Mouse (Mus musculus) left cerebral cortex, adult 18-20 months (tissue): ENCODE data around the gene Scgb1a1. TPM values are rescaled to one million over a fixed set of nuclear protein-coding genes. Genes with fewer than 3 reads are reported as not detected.
"Not testable (repeated sequence)": the region's sequence is repeated elsewhere in the genome, so short reads cannot be mapped to it uniquely, and the experiment has no call there.

ENCODE experiments used
- DNase-seq, 2 experiments: peaks; one replicate each; pipeline ENCODE4 v3.0.0; 2021 to 2022; ENCODE audit warnings: low spot score in 2 of 2, mixed read lengths in 1 of 2
- long read RNA-seq, 2 experiments: library from polyadenylated mRNA; stranded (forward); transcript quantifications; one replicate each; pipeline ENCODE4 v2.0.0; 2021
- total RNA-seq, 2 experiments: library from RNA; stranded (reverse); gene quantifications; 2 replicates each; pipeline ENCODE4 v1.2.3; 2021

Gene Scgb1a1
- not detected for total RNA-seq
- long read RNA-seq, experiment 1, result 0 reads
- long read RNA-seq, experiment 2, result 0 reads

DNA sequence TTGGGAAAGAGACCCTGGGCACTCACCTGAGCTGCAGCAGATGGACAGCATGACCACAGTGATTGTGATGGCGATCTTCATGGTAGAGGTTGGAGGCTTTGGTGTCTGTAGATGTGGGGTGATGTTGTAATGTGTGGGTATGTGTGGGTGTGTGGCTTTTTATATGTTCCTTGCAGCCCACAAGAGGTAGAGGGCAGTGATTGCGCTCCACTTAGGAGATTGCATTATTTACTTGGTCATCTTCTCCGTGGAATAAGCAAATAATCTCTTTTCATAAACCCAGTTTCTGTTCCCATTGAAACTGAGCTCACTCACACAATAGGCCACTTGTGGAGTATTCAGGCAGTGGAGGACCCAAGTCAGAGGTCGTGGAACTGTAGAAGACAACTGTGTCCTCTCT is at the start of gene Scgb1a1:
Scgb1a1 (minus strand) TSS at position 138 of the 400 bp plus-strand sequence.
- DNase-seq, result no peak

DNA sequence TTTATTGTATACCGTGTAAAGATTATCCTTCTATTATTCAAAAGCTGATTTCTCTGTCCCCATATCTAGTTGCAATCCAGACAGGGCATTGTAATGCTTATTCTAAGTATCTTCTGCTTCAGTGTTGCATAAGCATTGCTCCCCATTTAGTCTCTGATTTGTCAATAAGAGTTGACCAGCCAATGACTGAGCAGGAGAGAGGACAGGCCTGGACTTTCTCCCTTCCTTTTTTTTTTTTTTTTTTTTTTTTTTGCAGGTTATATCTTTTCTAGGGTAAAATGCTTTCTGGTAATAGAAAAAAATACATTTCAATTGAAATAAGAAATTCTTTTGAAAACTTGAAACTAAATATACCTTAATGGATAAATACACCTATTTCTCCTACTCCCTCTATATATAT is 49.4 kb upstream of the Scgb1a1 start:
- no peak for DNase-seq

DNA sequence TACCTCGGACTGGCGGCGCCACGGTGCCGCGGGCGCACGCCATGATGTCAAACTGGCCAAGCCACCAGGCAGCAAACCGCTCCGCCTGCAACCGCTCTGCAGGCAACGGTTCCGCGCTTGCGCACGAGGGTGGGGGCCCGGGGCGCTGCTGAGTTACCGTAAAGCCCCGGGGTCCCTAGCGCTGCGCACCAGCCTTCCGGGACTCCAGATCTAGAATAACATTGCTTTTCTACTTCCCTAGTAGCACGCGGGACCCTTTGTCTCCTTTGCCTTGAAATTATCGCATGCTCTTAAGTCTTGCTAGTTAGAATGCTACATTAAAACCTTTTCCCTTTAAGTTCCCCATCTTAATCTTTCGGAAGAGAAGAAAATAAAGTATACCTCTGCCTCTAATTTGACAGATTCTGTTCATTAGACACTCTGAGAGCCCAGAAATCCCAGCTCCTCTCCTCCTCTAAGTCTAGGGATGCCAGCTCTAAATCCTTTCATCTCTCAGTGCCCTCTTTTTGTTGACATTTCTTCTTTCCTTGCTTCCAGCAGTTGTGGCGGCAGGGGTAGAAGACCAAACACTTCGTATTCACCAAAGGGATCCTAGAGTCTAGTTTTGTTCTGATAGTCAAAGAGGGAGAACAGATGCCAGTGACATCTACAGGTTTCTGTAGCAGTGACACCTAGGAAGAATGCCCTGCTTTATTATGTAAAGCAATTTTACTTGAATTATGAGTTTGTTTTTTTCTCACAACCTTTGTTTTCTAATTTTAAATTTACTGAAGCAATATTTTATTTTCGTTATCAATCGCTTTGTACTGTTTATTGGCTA is 48.0 kb upstream of the Scgb1a1 start, which contains the start of gene Asrgl1:
Asrgl1 (minus strand) TSS at position 125 of the 820 bp plus-strand sequence.
- peak; percentile 93 to 94 for DNase-seq

DNA sequence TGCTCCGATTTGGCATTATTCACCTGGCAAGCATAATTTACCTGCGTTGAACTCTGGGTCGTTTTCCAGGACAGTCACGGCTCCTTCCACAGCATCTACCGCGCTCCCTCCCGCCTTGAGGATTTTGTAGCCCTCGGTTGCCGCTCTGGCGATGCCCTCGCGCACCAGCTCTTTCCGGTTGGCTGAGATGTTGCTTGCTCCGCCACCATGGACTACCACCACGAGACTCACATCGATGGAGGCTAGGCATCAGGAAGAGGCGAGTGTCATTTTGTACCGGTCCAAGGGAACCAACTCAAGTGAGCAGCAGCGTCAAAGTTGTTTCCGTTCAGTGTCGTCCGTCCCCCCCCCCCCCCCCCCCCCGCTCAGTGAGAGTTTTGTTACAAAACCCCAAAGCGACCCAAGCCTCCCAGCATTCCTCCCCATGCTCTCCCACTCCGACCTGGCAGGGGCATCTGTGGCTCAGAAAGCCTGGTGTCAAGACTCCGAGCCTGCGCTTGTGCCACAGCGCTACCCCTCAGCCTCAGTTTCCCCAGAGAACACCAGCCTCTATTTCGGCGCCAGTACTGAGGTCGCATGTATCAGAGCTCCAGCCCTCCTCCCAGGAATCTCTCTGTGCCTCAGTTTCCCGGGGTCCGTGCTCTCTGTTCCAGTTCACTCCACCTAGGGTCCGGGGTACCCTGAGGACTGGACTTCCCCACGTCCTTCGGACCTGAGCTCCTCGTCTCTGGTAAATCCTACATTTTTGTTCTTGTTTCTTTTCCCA is 47.2 kb upstream of the Scgb1a1 start:
- DNase-seq, result peak; percentile 29 to 33

DNA sequence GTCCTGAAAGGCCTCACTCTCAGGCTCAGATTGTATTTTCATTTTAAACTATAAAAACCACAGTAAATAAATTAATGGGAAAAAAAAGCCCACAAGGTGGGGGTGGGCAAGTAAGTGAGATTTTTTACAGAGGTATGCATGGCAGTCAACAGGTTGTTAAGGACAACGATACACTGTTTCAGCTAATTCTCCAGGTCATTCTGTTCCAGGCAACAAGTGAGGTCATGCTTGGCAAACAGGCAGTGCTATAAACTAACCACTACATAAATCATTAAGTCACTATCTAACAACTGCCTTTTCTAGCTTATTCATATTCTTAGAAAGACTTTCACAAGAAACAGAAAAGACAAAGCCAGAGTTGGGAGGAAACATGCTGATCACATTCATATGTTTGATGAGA is 42.2 kb upstream of the Scgb1a1 start:
- no peak for DNase-seq

DNA sequence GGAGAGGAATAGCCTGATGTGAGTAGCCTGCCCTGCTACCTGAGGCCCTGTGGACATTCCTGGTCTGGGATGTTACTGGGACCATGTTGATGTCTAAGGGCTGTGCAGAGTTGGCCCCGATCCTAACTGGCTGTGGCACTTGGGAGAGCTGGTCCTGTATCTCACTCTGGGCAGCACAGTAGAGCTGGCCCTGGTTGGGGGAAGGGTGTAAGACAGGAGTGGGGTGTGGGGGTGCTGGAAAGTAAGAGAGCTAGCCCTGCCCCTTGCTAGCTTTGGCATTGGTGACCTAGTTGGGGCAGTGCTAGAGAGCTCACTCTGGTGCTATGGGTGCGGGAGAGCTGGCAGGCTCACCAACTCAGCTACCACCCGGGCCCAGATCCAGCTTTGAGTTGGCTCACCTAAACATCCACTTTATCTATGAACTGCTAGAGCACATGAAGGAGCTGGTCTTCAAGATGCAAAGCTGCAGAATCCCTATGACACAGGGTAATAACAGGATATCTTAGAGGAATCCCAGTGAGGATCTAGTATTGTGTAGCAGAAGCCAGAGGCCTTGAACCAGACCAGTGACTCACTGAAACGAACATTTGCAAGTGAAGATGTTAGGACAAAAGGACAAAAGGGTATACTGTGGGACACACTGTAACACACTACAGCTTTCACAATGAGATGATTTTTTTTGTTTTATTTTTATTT is 40.9 kb upstream of the Scgb1a1 start:
- no peak for DNase-seq

DNA sequence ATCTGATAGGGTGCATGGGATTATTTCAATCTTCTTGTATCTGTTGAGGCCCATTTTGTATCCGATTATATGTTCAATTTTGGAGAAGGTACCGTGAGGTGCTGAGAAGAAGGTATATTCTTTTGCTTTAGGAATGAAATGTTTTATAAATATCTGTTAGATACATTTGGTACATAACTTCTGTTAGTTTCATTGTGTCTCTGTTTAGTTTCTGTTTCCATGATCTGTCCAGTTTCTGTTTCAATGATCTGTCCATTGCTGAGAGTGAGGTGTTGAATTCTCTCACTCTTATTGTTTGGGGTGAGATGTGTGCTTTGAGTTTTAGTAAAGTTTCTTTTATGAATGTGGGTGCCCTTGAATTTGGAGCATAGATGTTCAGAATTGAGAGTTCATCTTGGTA is 36.2 kb upstream of the Scgb1a1 start:
- DNase-seq, result not testable (repeated sequence)

DNA sequence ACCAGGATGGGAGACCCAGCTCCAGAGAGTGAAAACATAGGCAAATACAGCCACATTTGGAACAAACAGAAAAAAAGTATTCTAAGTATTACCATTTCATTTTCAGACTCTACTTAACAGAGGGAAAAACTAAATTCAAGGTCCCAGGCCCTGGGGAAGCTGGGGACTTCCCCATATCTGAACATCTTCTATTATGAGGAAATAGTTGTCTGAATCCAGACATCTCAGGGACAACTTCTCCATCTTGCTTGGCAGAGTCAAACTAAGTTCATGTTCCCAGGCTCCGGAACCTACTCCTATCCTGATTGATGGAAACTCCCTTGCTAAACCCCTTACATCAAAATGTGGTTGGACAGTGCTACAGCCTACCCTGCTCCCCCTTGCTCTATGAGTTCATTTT is 34.6 kb upstream of the Scgb1a1 start:
- no peak for DNase-seq

DNA sequence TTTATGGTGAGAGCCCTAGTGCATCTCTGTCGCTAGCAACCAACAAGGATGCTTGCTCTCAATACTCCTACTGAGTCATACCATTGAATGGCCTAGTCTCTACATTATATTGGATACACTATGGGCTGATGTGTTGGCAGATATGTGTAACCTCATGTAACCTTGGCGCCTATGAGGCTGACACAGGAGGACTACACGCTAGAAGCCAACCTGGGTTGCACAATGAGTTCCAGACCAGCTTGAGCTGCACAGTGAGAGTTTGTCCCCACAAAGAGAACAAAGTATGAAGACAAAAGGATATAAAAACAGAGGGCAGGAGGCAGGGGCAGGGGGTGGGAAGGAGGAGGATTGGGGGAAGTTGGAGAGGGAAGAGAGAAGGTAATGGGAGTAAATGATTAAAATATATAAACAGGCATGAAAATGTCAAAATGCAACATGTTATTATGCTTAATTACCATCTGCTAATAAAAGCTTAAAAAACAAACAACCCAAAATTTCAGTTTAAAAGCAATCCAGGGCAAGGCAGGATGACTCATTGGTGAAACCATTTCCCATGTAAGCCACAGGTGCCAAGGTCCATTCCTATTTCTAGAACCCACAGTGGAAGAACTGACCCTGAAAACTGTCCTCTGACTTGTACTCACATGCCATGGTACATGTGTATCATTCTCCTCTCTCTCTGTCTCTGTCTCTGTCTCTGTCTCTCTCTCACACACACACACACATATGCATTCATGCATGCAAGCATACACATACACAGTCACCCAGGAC is 32.1 kb upstream of the Scgb1a1 start:
- no peak for DNase-seq

DNA sequence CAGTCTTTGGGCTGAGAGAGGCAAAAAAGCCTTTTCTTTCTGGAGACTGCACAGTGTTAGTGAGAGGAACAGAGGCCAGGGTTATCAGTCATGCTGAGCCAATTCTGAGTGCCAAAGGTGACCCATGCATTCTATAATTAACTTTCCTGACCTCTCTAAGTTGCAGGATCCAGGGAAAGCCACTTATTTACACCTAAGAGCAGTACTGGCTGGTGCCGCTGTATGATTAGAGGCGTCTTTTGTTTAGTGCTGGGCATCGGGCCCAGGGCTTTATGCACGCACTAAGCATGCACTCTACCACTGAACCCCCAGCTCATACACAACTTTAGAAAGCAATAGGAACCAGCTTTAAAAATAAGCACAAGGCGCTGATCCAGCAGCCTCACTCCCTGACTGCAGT is 29.5 kb upstream of the Scgb1a1 start:
- no peak for DNase-seq

DNA sequence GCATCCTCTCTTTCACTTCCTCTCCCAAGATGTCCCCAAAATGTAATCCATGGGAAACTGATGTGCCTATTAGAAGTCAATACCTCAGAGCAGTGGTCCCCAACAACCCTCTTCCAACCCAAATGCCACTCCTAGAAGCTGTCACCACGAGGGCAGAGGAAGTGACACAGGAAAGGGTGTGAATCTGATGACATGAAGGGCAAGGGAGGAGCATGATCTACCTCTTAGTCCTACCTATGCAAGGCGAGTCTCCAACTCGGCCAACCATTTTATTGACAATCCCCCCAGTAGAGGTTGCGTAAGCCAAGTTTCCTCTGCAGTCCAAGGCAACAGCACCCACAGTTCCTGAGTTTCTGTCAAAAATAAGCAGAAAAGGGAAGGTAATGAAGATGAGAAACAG is 28.5 kb upstream of the Scgb1a1 start:
- no peak for DNase-seq

DNA sequence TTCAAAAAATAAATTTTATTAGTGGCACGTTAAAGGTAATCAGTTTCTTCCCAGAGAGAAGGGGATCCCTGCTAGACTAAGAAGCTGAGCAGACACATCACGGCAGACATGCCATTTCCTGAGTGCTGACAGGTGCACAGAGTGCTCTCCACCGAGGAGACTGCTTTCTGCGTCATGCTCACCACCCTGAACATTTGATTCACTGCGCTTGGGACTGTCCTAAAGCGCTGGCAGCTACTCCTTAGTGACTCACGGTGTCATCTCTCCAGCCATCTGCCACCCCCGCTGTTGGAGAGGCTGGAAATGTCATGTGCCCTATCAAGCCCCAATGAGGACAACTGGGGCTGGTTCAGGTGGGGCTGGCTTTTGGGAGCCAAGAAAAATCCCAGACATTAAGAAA is 24.3 kb upstream of the Scgb1a1 start:
- DNase-seq, result peak; percentile 18 to 24

DNA sequence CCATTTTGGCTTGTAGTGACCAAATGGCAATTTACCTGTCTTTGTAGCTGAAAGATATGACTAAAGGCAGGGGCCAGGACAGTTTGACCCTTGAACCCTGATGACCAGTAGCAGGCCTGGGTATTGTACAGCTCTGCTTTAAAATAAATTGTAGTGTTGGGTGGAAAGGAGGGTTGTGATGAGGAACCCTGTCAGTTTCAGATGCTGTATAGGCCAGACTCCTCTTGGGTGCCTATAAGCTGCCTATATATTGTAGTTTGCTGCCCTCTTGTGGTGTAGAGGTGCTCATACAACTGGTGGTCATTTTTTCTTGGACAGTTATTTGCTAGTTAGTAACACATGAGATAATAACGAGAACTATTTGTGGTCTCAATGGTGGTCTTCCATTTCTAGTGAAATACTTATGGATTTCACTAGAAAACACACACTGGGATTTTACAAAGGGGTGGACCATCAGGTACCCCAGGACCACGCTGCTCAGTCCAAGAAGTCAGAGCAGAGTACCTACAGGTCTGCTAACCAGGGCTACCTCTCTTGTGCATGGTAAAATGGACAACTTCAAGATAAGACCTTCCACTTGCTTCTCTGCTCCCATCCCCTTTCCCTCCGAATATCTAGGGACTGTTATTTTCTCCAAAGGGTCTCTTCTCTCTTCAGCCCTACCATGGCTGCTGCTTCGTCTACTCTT is 22.6 kb upstream of the Scgb1a1 start:
- peak; percentile 25 to 43 for DNase-seq

DNA sequence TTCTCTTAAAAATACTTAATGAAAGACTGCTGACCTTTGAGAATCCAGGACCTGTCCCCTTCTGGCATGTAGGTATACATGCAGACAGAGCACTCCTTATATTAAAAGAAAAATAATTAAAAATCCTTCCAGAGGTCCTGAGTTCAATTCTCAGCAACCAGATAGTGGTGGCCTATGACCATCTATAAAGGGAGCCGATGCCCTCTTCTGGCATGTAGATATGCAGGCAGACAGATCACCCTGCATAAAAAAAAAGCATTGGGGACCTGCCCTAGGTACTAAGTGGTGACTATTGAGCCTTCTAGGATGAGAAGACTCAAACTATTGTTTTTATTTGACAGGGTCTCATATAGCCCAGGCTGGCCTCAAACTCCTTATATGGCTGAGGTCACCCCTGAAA is 20.8 kb upstream of the Scgb1a1 start:
- no peak for DNase-seq

DNA sequence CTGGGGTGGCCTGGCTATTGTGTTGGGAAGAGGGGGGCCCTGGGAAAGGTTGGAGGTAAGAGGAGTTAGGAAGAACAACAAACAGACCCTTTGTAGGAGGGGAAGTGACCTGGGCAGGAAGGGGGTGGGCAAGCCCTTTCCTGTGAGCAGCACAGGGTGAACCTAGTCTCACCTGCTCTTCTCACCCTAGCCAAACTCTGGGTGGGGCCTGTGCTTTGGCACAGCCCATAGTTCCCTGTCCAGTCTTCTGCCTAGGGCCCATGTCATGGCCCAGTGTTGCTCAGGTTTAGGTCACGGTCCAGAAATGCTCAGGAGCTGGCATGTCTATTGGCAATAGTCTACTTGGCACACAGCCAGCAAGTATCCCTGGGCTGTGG is 19.6 kb upstream of the Scgb1a1 start:
- DNase-seq, result no peak

DNA sequence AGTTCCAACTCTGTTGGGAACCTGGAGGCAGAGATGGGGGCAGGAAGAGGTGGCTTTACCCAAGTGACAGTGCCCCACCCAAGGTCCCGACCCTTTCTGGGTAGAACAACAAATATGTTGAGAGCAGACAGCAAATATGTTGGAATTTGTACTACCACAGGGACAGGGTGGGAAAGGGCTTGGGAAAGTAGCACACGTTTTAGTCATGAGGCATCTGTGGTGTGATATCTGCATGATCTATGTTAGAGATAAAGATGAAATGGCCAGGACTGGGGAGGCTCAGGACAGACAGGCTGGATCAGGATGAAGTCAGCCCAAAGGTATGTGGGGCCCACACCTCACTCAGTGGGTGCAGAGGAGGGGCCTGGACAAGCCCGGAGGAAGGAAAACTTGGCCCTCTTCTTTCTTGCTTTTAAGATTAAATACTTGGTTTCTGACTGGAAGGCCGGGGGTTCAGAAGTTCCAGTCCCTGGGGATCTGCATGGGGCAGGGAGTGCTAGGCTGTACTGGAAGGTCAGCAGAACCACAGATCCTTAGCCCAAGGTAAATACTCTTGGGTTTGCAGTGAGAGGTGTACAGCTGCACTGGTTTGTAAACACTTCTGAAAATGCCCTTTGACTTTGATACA is 19.1 kb upstream of the Scgb1a1 start:
- no peak for DNase-seq

DNA sequence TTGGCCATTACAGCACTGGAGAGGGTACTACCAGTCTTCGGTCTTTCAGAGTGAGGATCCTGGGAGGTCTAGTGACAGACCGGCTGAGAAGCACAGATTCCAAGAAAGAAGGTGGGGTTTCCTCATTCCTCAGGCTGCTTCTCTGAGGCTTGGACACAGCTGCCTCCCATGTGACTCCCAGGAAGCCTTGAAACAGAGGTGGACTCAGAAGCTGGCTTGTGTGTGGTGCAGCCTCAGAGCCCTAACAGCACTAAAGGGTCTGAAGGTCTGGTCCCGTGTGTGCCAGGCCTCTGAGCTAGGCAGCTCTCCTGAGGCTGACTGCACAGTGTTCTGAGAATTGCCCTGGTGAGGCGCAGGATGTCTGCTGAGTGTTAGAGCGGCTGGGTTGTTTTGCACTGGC is 18.3 kb upstream of the Scgb1a1 start:
- no peak for DNase-seq

DNA sequence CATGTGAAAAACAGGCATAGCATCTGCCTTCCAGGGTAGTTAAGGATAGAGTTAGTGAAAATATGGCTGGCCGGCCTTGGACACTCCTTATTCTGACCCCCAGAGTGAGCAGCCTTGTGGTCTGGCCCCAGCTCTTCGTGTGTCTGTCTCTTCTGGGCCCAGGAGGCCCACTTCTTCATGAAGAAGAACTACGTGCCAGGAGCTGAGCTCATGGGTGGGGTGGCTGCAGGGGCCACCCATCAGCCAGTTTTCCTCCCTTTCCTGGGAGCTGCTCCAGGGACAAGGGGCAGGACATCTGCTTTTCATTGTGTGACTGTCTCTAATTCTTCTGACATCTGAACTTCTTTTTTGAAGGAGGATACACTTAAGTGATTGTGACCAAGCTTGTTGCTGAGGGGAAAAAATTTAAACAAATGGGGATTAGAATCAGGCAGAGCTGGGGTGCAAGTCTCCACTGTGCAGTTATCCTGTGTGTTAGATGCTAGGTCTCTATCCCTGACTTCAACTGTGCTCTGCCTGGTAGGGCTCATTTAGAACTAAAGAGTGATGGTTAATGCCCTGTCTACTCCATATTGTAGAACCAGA is 17.4 kb upstream of the Scgb1a1 start:
- no peak for DNase-seq

DNA sequence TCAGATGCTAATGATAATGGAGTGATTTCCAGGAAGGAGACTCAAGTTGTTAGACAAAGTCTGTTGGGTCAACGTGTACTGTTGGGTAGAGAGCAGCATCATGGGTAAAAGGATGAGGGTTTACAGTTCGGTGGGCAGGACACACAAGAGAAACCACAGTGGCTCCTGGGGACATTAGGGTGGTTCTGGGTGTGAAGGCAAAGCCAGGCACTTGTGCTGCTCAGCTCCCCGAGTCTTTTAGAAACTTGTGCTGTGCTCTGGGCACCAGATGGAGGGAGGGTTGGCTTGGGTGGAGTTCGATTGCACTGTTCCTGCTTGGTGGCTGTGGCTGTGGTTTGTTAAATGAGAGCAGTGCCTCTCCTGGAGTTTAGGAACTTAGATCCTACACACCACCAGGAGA is 16.2 kb upstream of the Scgb1a1 start:
- no peak for DNase-seq

DNA sequence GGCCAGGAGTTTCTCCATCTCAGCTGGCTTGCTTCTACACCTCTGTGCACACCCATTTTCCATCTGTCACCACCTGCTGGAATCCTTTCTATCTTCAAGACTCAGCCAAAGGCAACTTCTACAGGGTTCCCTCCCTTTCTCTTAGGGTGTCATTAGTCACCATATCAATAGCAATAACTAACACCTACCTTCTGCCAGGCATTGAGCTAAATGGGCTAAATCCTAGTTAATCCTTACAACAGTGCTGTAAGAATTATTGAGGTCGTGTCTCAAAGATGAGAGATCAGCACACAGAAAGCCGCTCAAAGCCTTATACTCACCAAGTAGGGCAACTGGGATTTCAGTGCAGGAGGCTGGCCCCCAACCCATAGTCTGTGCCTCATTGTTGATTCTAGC is 13.3 kb upstream of the Scgb1a1 start:
- DNase-seq, result no peak
